Mouse (Mus musculus): ENCODE data around the gene Xpo6.

DNA sequence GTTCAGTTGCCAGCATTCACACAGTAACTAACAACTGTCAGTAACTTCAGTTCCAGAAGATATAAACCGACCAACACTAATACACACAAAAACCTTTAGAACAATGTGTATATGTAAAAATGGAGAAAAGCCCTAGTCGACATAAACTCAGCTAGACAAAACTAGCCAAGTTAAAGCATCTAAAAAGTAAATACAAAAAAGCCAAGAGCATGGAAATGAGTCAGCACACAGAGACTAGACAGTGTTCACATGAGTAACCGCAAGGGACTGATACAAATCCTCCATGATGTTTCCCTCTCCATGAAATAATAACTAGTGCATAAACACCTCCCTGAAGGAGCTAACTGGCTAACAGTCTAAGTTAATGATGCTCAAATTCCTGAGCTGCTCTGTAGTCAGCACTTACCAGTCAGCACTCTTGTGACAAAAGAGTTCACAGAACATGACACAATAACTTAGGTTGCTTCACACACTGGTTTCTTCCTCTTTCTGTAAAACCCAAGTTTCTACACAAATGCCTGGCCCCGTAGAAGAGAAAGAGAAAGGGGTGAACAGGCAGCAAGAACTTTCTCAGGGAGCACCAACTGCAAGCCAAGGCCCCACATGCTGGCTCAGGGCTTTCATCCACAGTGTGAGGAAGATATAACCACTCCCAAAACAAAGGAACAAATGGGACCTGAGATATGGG lies 65.5 kb downstream of the Xpo6 start:
- TF ChIP-seq CTCF (IDR thresholded peaks at IDR 0.05; ENCODE audit: borderline replicate concordance, control insufficient read depth, extremely low read depth, insufficient read depth, low read length, poor library complexity) (no peak), POLR2A (IDR thresholded peaks at IDR 0.05; ENCODE audit: control insufficient read depth, extremely low read depth, insufficient read depth, low read length, poor library complexity) (no peak)
